Mouse (Mus musculus): ENCODE measurements around the gene Bod1l. TPM values are rescaled to one million over a fixed set of nuclear protein-coding genes. Genes with fewer than 3 reads are reported as not detected.

Gene Bod1l
- total RNA-seq, 2 experiments from 2014 or later: 36.2 to 37.9 TPM

GRCm38 (mm10) chr5:41760831-41761508 lies 83.1 kb downstream of the Bod1l start:
- no peak for DNase-seq (ENCODE audit: low spot score in 2 of 2)

GRCm38 (mm10) chr5:41760071-41760470 lies 84.0 kb downstream of the Bod1l start:
- DNase-seq (ENCODE audit: low spot score in 2 of 2): no peak

- DNase-seq (ENCODE audit: low spot score in 2 of 2): no peak
Observed at GRCm38 (mm10) chr5:41758671-41759639, 85.2 kb downstream of the Bod1l start.

- no peak for DNase-seq (ENCODE audit: low spot score in 2 of 2)
Observed at GRCm38 (mm10) chr5:41757338-41757737, 86.8 kb downstream of the Bod1l start.

- no peak for DNase-seq (ENCODE audit: low spot score in 2 of 2)
Observed at GRCm38 (mm10) chr5:41756396-41756795, 87.7 kb downstream of the Bod1l start.

- no peak for DNase-seq (ENCODE audit: low spot score in 2 of 2)
Observed at GRCm38 (mm10) chr5:41755373-41755960, 88.6 kb downstream of the Bod1l start.

- no peak for DNase-seq (ENCODE audit: low spot score in 2 of 2)
Observed at GRCm38 (mm10) chr5:41754836-41755235, 89.3 kb downstream of the Bod1l start.

- DNase-seq (ENCODE audit: low spot score in 2 of 2): no peak
Observed at GRCm38 (mm10) chr5:41754226-41754775, 89.8 kb downstream of the Bod1l start.

- DNase-seq (ENCODE audit: low spot score in 2 of 2): no peak
Observed at GRCm38 (mm10) chr5:41752721-41753120, 91.4 kb downstream of the Bod1l start.

GRCm38 (mm10) chr5:41744898-41745780 lies 99.0 kb downstream of the Bod1l start:
- no peak for DNase-seq (ENCODE audit: low spot score in 2 of 2)

GRCm38 (mm10) chr5:41744234-41744633 lies 99.9 kb downstream of the Bod1l start:
- no peak for DNase-seq (ENCODE audit: low spot score in 2 of 2)

- no peak for DNase-seq (ENCODE audit: low spot score in 2 of 2)
Observed at GRCm38 (mm10) chr5:41738817-41739216, 105.3 kb downstream of the Bod1l start.

Small RNA genes within 50 kb of the gene (microRNA-seq; reads per million reads assigned to microRNA genes)
- gene Mir6414: 0 reads per million in 2 experiments

Other genes starting within 250 kb of the Bod1l start
- gene Rab28, start 136.2 kb downstream of the Bod1l start, total RNA-seq (2021): 10 to 100 TPM; 64.0 to 67.0 TPM
- gene Nkx3-2, start 79.8 kb downstream of the Bod1l start, total RNA-seq (2021): not detected
- under 1 TPM in 1 of 2 experiments, not detected in 1; 0.14 TPM for gene Gm16223, start 223.6 kb upstream of the Bod1l start, total RNA-seq (2021)

All from layer of hippocampus, postnatal 14 days (tissue).